Mouse (Mus musculus) thymus, postnatal 10 days (tissue): Measurements from ENCODE around the gene Mrps11.
A peak's percentile ranks its signal among the peaks of the same experiment; 100 is the strongest.

Experiments used
- DNase-seq, 2 experiments: peaks; one replicate each; pipeline ENCODE4 v3.0.0; 2021; ENCODE audit warnings: low spot score in 2 of 2

Mrps11 gene

GRCm38 (mm10) chr7:78793895-78794570, 11.1 kb downstream of the Mrps11 start:
- DNase-seq, result peak in 1 of 2 experiments; percentile 22

GRCm38 (mm10) chr7:78794571-78795092, 11.7 kb downstream of the Mrps11 start:
- DNase-seq, result no peak

GRCm38 (mm10) chr7:78796624-78797023, 13.7 kb downstream of the Mrps11 start:
- no peak for DNase-seq

- no peak for DNase-seq
Observed at GRCm38 (mm10) chr7:78797843-78798455, 15.0 kb downstream of the Mrps11 start.

GRCm38 (mm10) chr7:78799730-78800496, 17.0 kb downstream of the Mrps11 start:
- no peak for DNase-seq

- DNase-seq, result peak; percentile 18 to 28
Observed at GRCm38 (mm10) chr7:78803841-78804240, 20.9 kb downstream of the Mrps11 start.

- DNase-seq, result no peak
Observed at GRCm38 (mm10) chr7:78807192-78807591, 24.3 kb downstream of the Mrps11 start.

GRCm38 (mm10) chr7:78813791-78814190, 30.9 kb downstream of the Mrps11 start:
- no peak for DNase-seq

GRCm38 (mm10) chr7:78814766-78815165, 31.8 kb downstream of the Mrps11 start:
- no peak for DNase-seq

GRCm38 (mm10) chr7:78818336-78818735, 35.4 kb downstream of the Mrps11 start:
- no peak for DNase-seq

GRCm38 (mm10) chr7:78826682-78827385, 43.9 kb downstream of the Mrps11 start:
- DNase-seq, result peak; percentile 29 to 49

- DNase-seq, result no peak
Observed at GRCm38 (mm10) chr7:78827749-78828362, 44.9 kb downstream of the Mrps11 start.

- DNase-seq, result no peak
Observed at GRCm38 (mm10) chr7:78835656-78836055, 52.7 kb downstream of the Mrps11 start.

GRCm38 (mm10) chr7:78837250-78837649, 54.3 kb downstream of the Mrps11 start:
- no peak for DNase-seq

- DNase-seq, result no peak
Observed at GRCm38 (mm10) chr7:78841601-78842000, 58.7 kb downstream of the Mrps11 start.
